ENCODE assay signal across 10 mouse cellular contexts in the genomic region with DNA sequence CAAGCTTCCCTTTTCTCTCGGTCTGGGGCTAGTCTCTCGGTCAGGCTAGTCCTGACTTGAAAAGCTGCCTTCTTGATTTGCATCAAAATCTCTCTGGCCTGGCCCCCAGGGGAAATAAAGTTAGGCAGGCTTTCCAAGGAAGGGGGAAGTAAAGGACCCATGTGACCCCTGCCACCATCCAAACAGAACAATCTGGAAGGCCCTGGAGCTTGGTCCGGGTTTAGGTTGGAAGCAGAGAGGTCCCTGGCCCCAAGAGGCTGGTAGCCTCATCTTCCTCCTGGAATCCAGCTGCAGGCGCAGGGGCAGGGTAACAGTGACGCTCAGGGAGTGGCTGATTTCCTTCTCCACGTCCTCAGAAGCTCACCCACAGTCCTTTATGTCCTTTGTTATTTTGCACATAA. TPM values are rescaled to one million over a fixed set of nuclear protein-coding genes. Genes with fewer than 3 reads are reported as not detected.
A peak's percentile ranks its signal among the peaks of the same experiment; 100 is the strongest.
DNase-seq lines count a peak whose midpoint lies in the region; ATAC-seq and TF ChIP-seq lines count a peak whose summit lies in the region.
"Had no signal": no experiment of that assay in that cellular context is flagged by ENCODE, and none has a peak within 500 bp of the region (broad histone marks: within the 10 kb centered on the region; RNA-seq: fewer than 3 reads in every experiment).

No protein-coding gene starts in this region.

- 18% methylated on average over 6 of the region's 6 CpGs for WGBS in liver, embryonic 11.5 days
- 13% methylated on average over 6 of the region's 6 CpGs for WGBS in liver, postnatal 0 days (ENCODE audit: insufficient replicate concordance)
- 8% methylated on average over 6 of the region's 6 CpGs for WGBS in embryonic facial prominence, embryonic 10.5 days
- WGBS in intestine, embryonic 16.5 days = 14% methylated on average over 6 of the region's 6 CpGs

- H3K9me3 ChIP-seq in liver, embryonic 11.5 days (ENCODE audit: control insufficient read depth, low read length) = no peaks in the 10 kb centered on the region
- no peaks in the 10 kb centered on the region for H3K9me3 ChIP-seq in liver, postnatal 0 days (ENCODE audit: low read length)
- no peaks in the 10 kb centered on the region for H3K9me3 ChIP-seq in embryonic facial prominence, embryonic 10.5 days
- no peaks in the 10 kb centered on the region for H3K9me3 ChIP-seq in intestine, embryonic 16.5 days (ENCODE audit: control insufficient read depth, low read length)
- H3K9me3 ChIP-seq: liver, embryonic 13.5 days had no signal

- H3K4me3 ChIP-seq in liver, embryonic 11.5 days (ENCODE audit: low read depth, low read length) = no peak overlapping the region
- H3K4me3 ChIP-seq in liver, postnatal 0 days (ENCODE audit: low read depth, low read length) = no peak overlapping the region
- H3K4me3 ChIP-seq in embryonic facial prominence, embryonic 10.5 days = peak overlapping the region; percentile 39; the same call in 1 of the 2 replicates
- no peak overlapping the region for H3K4me3 ChIP-seq in intestine, embryonic 16.5 days (ENCODE audit: low read length)
- H3K4me3 ChIP-seq: liver, embryonic 13.5 days had no signal

- H3K9ac ChIP-seq in liver, embryonic 11.5 days (ENCODE audit: low read depth, low read length) = no peak overlapping the region
- H3K9ac ChIP-seq in liver, postnatal 0 days (replicated peaks) = no peak overlapping the region
- H3K9ac ChIP-seq in intestine, embryonic 16.5 days (ENCODE audit: low read depth, low read length) = no peak overlapping the region

- TF ChIP-seq CTCF in liver, postnatal 0 days (IDR thresholded peaks at IDR 0.05; ENCODE audit: low read depth) = no peak

- TF ChIP-seq EP300 in liver, postnatal 0 days (IDR thresholded peaks at IDR 0.05; ENCODE audit: low read depth) = no peak

- ATAC-seq in liver, embryonic 11.5 days (replicated peaks; ENCODE audit: low FRiP score) = no peak
- no peak for ATAC-seq in liver, postnatal 0 days
- no peak for ATAC-seq in intestine, embryonic 16.5 days

- H3K4me1 ChIP-seq in liver, embryonic 11.5 days (replicated peaks; ENCODE audit: control insufficient read depth, insufficient read depth, low read length) = peaks cover 12% of the 10 kb centered on the region
- peaks cover 7% of the 10 kb centered on the region; the same call in 1 of the 2 replicates for H3K4me1 ChIP-seq in liver, postnatal 0 days (ENCODE audit: insufficient read depth)
- peaks cover 51% of the 10 kb centered on the region for H3K4me1 ChIP-seq in embryonic facial prominence, embryonic 10.5 days
- H3K4me1 ChIP-seq in intestine, embryonic 16.5 days (ENCODE audit: control insufficient read depth, insufficient read depth, low read length) = peaks cover 16% of the 10 kb centered on the region

- H3K27ac ChIP-seq in liver, embryonic 11.5 days (ENCODE audit: low read depth, low read length) = 0 out of 2 replicates have a peak overlapping the region, but pooled peaks have one; percentile 21
- H3K27ac ChIP-seq in liver, postnatal 0 days (ENCODE audit: low read depth) = no peak overlapping the region
- H3K27ac ChIP-seq in embryonic facial prominence, embryonic 10.5 days (replicated peaks) = peak overlapping the region; percentile 81
- no peak overlapping the region; the same call in 1 of the 2 replicates for H3K27ac ChIP-seq in intestine, embryonic 16.5 days (ENCODE audit: low read length)

- no peak overlapping the region for H3K4me2 ChIP-seq in liver, embryonic 11.5 days
- H3K4me2 ChIP-seq in liver, postnatal 0 days (ENCODE audit: low read depth, low read length) = no peak overlapping the region
- peak overlapping the region; percentile 19; the same call in 1 of the 2 replicates for H3K4me2 ChIP-seq in intestine, embryonic 16.5 days (ENCODE audit: low read depth, low read length)

- DNase-seq in embryo, embryonic 11 days = peak; percentile 34
- DNase-seq in embryo, embryonic 10 days (ENCODE audit: low spot score) = no peak
- no peak for DNase-seq in liver, embryonic 11.5 days (ENCODE audit: low spot score)
- DNase-seq in liver, postnatal 0 days = no peak
- peak; percentile 26 for DNase-seq in embryonic facial prominence, embryonic 10.5 days (ENCODE audit: low spot score)
- DNase-seq in adrenal gland, postnatal 25 days = no peak
- no peak for DNase-seq in frontal cortex, postnatal 10 days (ENCODE audit: low spot score in 2 of 2)
- DNase-seq: kidney, adult 11 months; liver, embryonic 13.5 days had no signal

- no peaks in the 10 kb centered on the region for H3K36me3 ChIP-seq in liver, embryonic 11.5 days (ENCODE audit: control insufficient read depth, insufficient read depth, low read length)
- H3K36me3 ChIP-seq in liver, postnatal 0 days (replicated peaks; ENCODE audit: insufficient read depth, low read length) = no peaks in the 10 kb centered on the region
- H3K36me3 ChIP-seq in embryonic facial prominence, embryonic 10.5 days (replicated peaks) = no peaks in the 10 kb centered on the region
- H3K36me3 ChIP-seq in intestine, embryonic 16.5 days (ENCODE audit: control insufficient read depth, insufficient read depth, low read length) = no peaks in the 10 kb centered on the region
- H3K36me3 ChIP-seq: liver, embryonic 13.5 days had no signal

- H3K27me3 ChIP-seq in liver, embryonic 11.5 days (replicated peaks; ENCODE audit: control insufficient read depth, insufficient read depth, low read length) = peaks cover 50% of the 10 kb centered on the region
- H3K27me3 ChIP-seq in liver, postnatal 0 days (ENCODE audit: insufficient read depth, low read length) = peaks cover 26% of the 10 kb centered on the region
- peaks cover 84% of the 10 kb centered on the region for H3K27me3 ChIP-seq in embryonic facial prominence, embryonic 10.5 days (replicated peaks; ENCODE audit: low read depth, poor library complexity, severe bottlenecking)
- H3K27me3 ChIP-seq in intestine, embryonic 16.5 days (replicated peaks; ENCODE audit: control insufficient read depth, insufficient read depth, low read length) = peaks cover 21% of the 10 kb centered on the region

RNA-seq across cellular contexts. Expression of a gene that starts 36.5 kb away (rescaled TPM):
- polyA plus RNA-seq in liver, embryonic 11.5 days (2014; fragmentation: Nextera tagmentation; extraction: Ambion mirVana) = 14.5 and 14.8 TPM in 2 replicates
- 4.0 and 4.2 TPM in 2 replicates for polyA plus RNA-seq in liver, postnatal 0 days (2015; fragmentation: Nextera tagmentation; extraction: Ambion mirVana)
- 23.7 and 26.3 TPM in 2 replicates for polyA plus RNA-seq in embryonic facial prominence, embryonic 10.5 days (2016; fragmentation: Nextera tagmentation; extraction: Ambion mirVana)
- polyA plus RNA-seq in intestine, embryonic 16.5 days (2015; fragmentation: Nextera tagmentation; extraction: Ambion mirVana) = 8.1 and 9.8 TPM in 2 replicates
- total RNA-seq in adrenal gland, postnatal 25 days (2021) = 22.0 and 22.7 TPM in 2 replicates

Comparison
In these comparisons a context has a peak if more than half of its experiments do, and no peak if none do; other contexts are left out.
1. DNase-seq: peak in embryo, embryonic 11 days (single experiment) and embryonic facial prominence, embryonic 10.5 days (single experiment); none in embryo, embryonic 10 days (single experiment), liver, embryonic 11.5 days (single experiment), liver, postnatal 0 days (single experiment), adrenal gland, postnatal 25 days (single experiment) and frontal cortex, postnatal 10 days (0 of 2).
2. H3K27ac ChIP-seq: peak in liver, embryonic 11.5 days (single experiment) and embryonic facial prominence, embryonic 10.5 days (single experiment); none in liver, postnatal 0 days (single experiment) and intestine, embryonic 16.5 days (single experiment).